Mouse (Mus musculus): ENCODE data around the gene Cox6b1. TPM values are rescaled to one million over a fixed set of nuclear protein-coding genes. Genes with fewer than 3 reads are reported as not detected.

Gene Cox6b1
- polyA plus RNA-seq, 1 experiment from 2014 or later = 1,422 TPM

- H3K9ac ChIP-seq (ENCODE audit: low read length) = no peak overlapping the region
- H3K9me3 ChIP-seq (ENCODE audit: control insufficient read depth, low read length) = no peaks in the 10 kb centered on the region
- H3K36me3 ChIP-seq (ENCODE audit: control insufficient read depth, insufficient read depth, low read length) = peaks cover 69% of the 10 kb centered on the region
- no peaks in the 10 kb centered on the region for H3K27me3 ChIP-seq (ENCODE audit: control insufficient read depth, insufficient read depth, low read length)
- TF ChIP-seq CTCF (IDR thresholded peaks at IDR 0.05; ENCODE audit: low read depth) (no peak), EP300 (optimal IDR thresholded peaks at IDR 0.05) (no peak)
- WGBS = 64% methylated on average over 2 of the region's 2 CpGs
- no peak overlapping the region for H3K4me3 ChIP-seq (ENCODE audit: low read depth, low read length)
- ATAC-seq (ENCODE audit: low FRiP score, low TSS enrichment) = no peak
- H3K4me2 ChIP-seq (replicated peaks; ENCODE audit: low read depth) = no peak overlapping the region
- H3K4me1 ChIP-seq (replicated peaks; ENCODE audit: control insufficient read depth, insufficient read depth) = no peaks in the 10 kb centered on the region
- no peak for DNase-seq (ENCODE audit: low spot score)
- no peak overlapping the region for H3K27ac ChIP-seq (replicated peaks)
These were observed 53.0 kb downstream of the Cox6b1 start for GRCm38 (mm10) chr7:30572969-30573368.

GRCm38 (mm10) chr7:30572389-30572788, 53.6 kb downstream of the Cox6b1 start:
- WGBS = 89% methylated on average over 5 of the region's 5 CpGs
- Histone ChIP-seq H3K36me3 (ENCODE audit: control insufficient read depth, insufficient read depth, low read length) (peaks cover 68% of the 10 kb centered on the region), H3K4me1 (replicated peaks; ENCODE audit: control insufficient read depth, insufficient read depth) (no peaks in the 10 kb centered on the region), H3K27me3 (ENCODE audit: control insufficient read depth, insufficient read depth, low read length) (no peaks in the 10 kb centered on the region), H3K4me2 (replicated peaks; ENCODE audit: low read depth) (no peak overlapping the region), H3K9ac (ENCODE audit: low read length) (no peak overlapping the region), H3K9me3 (ENCODE audit: control insufficient read depth, low read length) (no peaks in the 10 kb centered on the region), H3K4me3 (ENCODE audit: low read depth, low read length) (no peak overlapping the region), H3K27ac (replicated peaks) (no peak overlapping the region)
- TF ChIP-seq EP300 (optimal IDR thresholded peaks at IDR 0.05) = no peak
- TF ChIP-seq CTCF (IDR thresholded peaks at IDR 0.05; ENCODE audit: low read depth) = no peak
- DNase-seq (ENCODE audit: low spot score) = no peak
- ATAC-seq (ENCODE audit: low FRiP score, low TSS enrichment) = no peak

- H3K4me3 ChIP-seq (ENCODE audit: low read depth, low read length) = no peak overlapping the region
- TF ChIP-seq EP300 (optimal IDR thresholded peaks at IDR 0.05) (no peak), CTCF (IDR thresholded peaks at IDR 0.05; ENCODE audit: low read depth) (no peak)
- 0 out of 2 replicates have a peak, but pooled peaks cover 3% of the 10 kb centered on the region for H3K4me1 ChIP-seq (replicated peaks; ENCODE audit: control insufficient read depth, insufficient read depth)
- ATAC-seq (ENCODE audit: low FRiP score, low TSS enrichment) (no peak), DNase-seq (ENCODE audit: low spot score) (no peak)
- no peak overlapping the region for H3K27ac ChIP-seq (replicated peaks)
- no peak overlapping the region for H3K4me2 ChIP-seq (replicated peaks; ENCODE audit: low read depth)
- 89% methylated on average over 11 of the region's 11 CpGs for WGBS
- peaks cover 39% of the 10 kb centered on the region for H3K36me3 ChIP-seq (ENCODE audit: control insufficient read depth, insufficient read depth, low read length)
- no peak overlapping the region for H3K9ac ChIP-seq (ENCODE audit: low read length)
- H3K9me3 ChIP-seq (ENCODE audit: control insufficient read depth, low read length) = no peaks in the 10 kb centered on the region
- H3K27me3 ChIP-seq (ENCODE audit: control insufficient read depth, insufficient read depth, low read length) = no peaks in the 10 kb centered on the region
These were observed 58.4 kb downstream of the Cox6b1 start for GRCm38 (mm10) chr7:30567555-30567954.

Small RNA genes lying within 50 kb of the gene (microRNA-seq; reads per million reads assigned to microRNA genes)
- not detected for gene Mir3569

Other genes starting within 250 kb of the Cox6b1 start
- 66.6 and 71.0 TPM in 2 replicates for gene Tyrobp, start 212.4 kb downstream of the Cox6b1 start, polyA plus RNA-seq (2015; fragmentation: Nextera tagmentation; extraction: Ambion mirVana)
- gene Hcst, start 206.3 kb downstream of the Cox6b1 start, polyA plus RNA-seq (2015; fragmentation: Nextera tagmentation; extraction: Ambion mirVana) = 3.2 and 3.7 TPM in 2 replicates
- gene Nfkbid, start 204.4 kb downstream of the Cox6b1 start, polyA plus RNA-seq (2015; fragmentation: Nextera tagmentation; extraction: Ambion mirVana) = 1.1 TPM in 2 replicates
- 21.7 and 24.1 TPM in 2 replicates for gene Aplp1, start 180.6 kb downstream of the Cox6b1 start, polyA plus RNA-seq (2015; fragmentation: Nextera tagmentation; extraction: Ambion mirVana)
- gene Kirrel2, start 168.5 kb downstream of the Cox6b1 start, polyA plus RNA-seq (2015; fragmentation: Nextera tagmentation; extraction: Ambion mirVana) = 0.18 TPM in 2 replicates
- gene Nphs1, start 167.8 kb downstream of the Cox6b1 start, polyA plus RNA-seq (2015; fragmentation: Nextera tagmentation; extraction: Ambion mirVana) = 0.16 and 0.25 TPM in 2 replicates
- 0.42 and 0.68 TPM in 2 replicates for gene Prodh2, start 132.5 kb downstream of the Cox6b1 start, polyA plus RNA-seq (2015; fragmentation: Nextera tagmentation; extraction: Ambion mirVana)
- 1.5 and 1.6 TPM in 2 replicates for gene Arhgap33, start 91.1 kb downstream of the Cox6b1 start, polyA plus RNA-seq (2015; fragmentation: Nextera tagmentation; extraction: Ambion mirVana)
- 66.4 and 75.7 TPM in 2 replicates for gene Hspb6, start 74.0 kb downstream of the Cox6b1 start, polyA plus RNA-seq (2015; fragmentation: Nextera tagmentation; extraction: Ambion mirVana)
- gene Proser3, start 73.9 kb downstream of the Cox6b1 start, polyA plus RNA-seq (2015; fragmentation: Nextera tagmentation; extraction: Ambion mirVana) = 2.2 and 2.3 TPM in 2 replicates
- 30.2 and 30.9 TPM in 2 replicates for gene Lin37, start 66.3 kb downstream of the Cox6b1 start, polyA plus RNA-seq (2015; fragmentation: Nextera tagmentation; extraction: Ambion mirVana)
- gene U2af1l4, start 62.9 kb downstream of the Cox6b1 start, polyA plus RNA-seq (2015; fragmentation: Nextera tagmentation; extraction: Ambion mirVana) = 60.5 and 63.9 TPM in 2 replicates
- 2.5 and 2.6 TPM in 2 replicates for gene Gm49396, start 62.8 kb downstream of the Cox6b1 start, polyA plus RNA-seq (2015; fragmentation: Nextera tagmentation; extraction: Ambion mirVana)
- gene Psenen, start 62.5 kb downstream of the Cox6b1 start, polyA plus RNA-seq (2015; fragmentation: Nextera tagmentation; extraction: Ambion mirVana) = 185 and 197 TPM in 2 replicates
- gene Igflr1, start 60.7 kb downstream of the Cox6b1 start, polyA plus RNA-seq (2015; fragmentation: Nextera tagmentation; extraction: Ambion mirVana) = 1.3 and 1.4 TPM in 2 replicates
- 3.3 and 3.7 TPM in 2 replicates for gene Kmt2b, start 37.4 kb downstream of the Cox6b1 start, polyA plus RNA-seq (2015; fragmentation: Nextera tagmentation; extraction: Ambion mirVana)
- gene Zbtb32, start 27.2 kb downstream of the Cox6b1 start, polyA plus RNA-seq (2015; fragmentation: Nextera tagmentation; extraction: Ambion mirVana) = 1.6 and 1.8 TPM in 2 replicates
- gene Upk1a, start 13.3 kb downstream of the Cox6b1 start, polyA plus RNA-seq (2015; fragmentation: Nextera tagmentation; extraction: Ambion mirVana) = 0.71 and 0.92 TPM in 2 replicates
- not detected in 2 replicates for gene Etv2, start 9.7 kb upstream of the Cox6b1 start, polyA plus RNA-seq (2015; fragmentation: Nextera tagmentation; extraction: Ambion mirVana)
- 88.1 and 93.2 TPM in 2 replicates for gene Rbm42, start 24.2 kb upstream of the Cox6b1 start, polyA plus RNA-seq (2015; fragmentation: Nextera tagmentation; extraction: Ambion mirVana)
- 10.8 and 11.7 TPM in 2 replicates for gene Haus5, start 38.8 kb upstream of the Cox6b1 start, polyA plus RNA-seq (2015; fragmentation: Nextera tagmentation; extraction: Ambion mirVana)
- gene Pmis2, start 45.5 kb upstream of the Cox6b1 start, polyA plus RNA-seq (2015; fragmentation: Nextera tagmentation; extraction: Ambion mirVana) = 0.21 TPM in 1 of 2 replicates, not detected in the other
- gene 2200002J24Rik, start 72.8 kb upstream of the Cox6b1 start, polyA plus RNA-seq (2015; fragmentation: Nextera tagmentation; extraction: Ambion mirVana) = 54.4 and 61.2 TPM in 2 replicates
- gene Atp4a, start 86.1 kb upstream of the Cox6b1 start, polyA plus RNA-seq (2015; fragmentation: Nextera tagmentation; extraction: Ambion mirVana) = 601 and 695 TPM in 2 replicates
- gene Tmem147, start 103.4 kb upstream of the Cox6b1 start, polyA plus RNA-seq (2015; fragmentation: Nextera tagmentation; extraction: Ambion mirVana) = 210 and 221 TPM in 2 replicates
- gene Gapdhs, start 117.5 kb upstream of the Cox6b1 start, polyA plus RNA-seq (2015; fragmentation: Nextera tagmentation; extraction: Ambion mirVana) = 0.27 and 0.30 TPM in 2 replicates
- 438 and 453 TPM in 2 replicates for gene Sbsn, start 125.3 kb upstream of the Cox6b1 start, polyA plus RNA-seq (2015; fragmentation: Nextera tagmentation; extraction: Ambion mirVana)
- 1,959 and 2,038 TPM in 2 replicates for gene Dmkn, start 137.6 kb upstream of the Cox6b1 start, polyA plus RNA-seq (2015; fragmentation: Nextera tagmentation; extraction: Ambion mirVana)
- gene Krtdap, start 161.7 kb upstream of the Cox6b1 start, polyA plus RNA-seq (2015; fragmentation: Nextera tagmentation; extraction: Ambion mirVana) = 12,744 and 13,054 TPM in 2 replicates
- 1.7 TPM in 2 replicates for gene Ffar2, start 197.6 kb upstream of the Cox6b1 start, polyA plus RNA-seq (2015; fragmentation: Nextera tagmentation; extraction: Ambion mirVana)
- 0.22 and 0.30 TPM in 2 replicates for gene Ffar3, start 230.0 kb upstream of the Cox6b1 start, polyA plus RNA-seq (2015; fragmentation: Nextera tagmentation; extraction: Ambion mirVana)
- 0.04 and 0.06 TPM in 2 replicates for gene Ffar1, start 235.4 kb upstream of the Cox6b1 start, polyA plus RNA-seq (2015; fragmentation: Nextera tagmentation; extraction: Ambion mirVana)

Measured in stomach, postnatal 0 days (tissue).